Mouse (Mus musculus) olfactory bulb, adult 2 months (tissue): Measurements from ENCODE around the gene Yes1.

Experiments used
- CTCF ChIP-seq: fragments of 200-500 bp; IDR thresholded peaks from 2 replicates; pipeline ENCODE4 v1.5.1; 2012; ENCODE audit warnings: low read depth, mild to moderate bottlenecking, low read length, moderate library complexity; ENCODE audit not compliant: insufficient read depth
- POLR2A ChIP-seq: fragments of 200-500 bp; IDR thresholded peaks from 2 replicates; pipeline ENCODE4 v1.6.1; 2012; ENCODE audit warnings: mild to moderate bottlenecking, low read depth, low read length, moderate library complexity; ENCODE audit not compliant: insufficient read depth

DNA sequence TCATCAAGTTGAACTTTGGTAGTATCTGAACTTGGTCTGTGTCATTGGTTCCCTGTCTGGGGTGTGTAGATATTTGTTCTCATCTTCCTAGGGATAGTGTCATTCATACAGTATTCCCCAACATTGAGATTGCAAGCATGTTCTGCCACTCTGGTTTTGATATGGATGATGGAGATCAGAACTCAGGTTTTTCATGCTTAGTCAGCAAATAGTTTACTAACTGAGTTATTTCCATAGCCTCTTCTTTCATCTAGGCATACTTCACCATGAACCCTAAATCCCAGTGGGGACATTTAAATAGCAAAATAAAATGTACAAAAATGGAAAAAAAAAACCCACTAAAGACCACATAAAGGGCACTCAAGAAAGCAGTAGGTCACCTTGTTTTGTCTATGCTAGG lies 12.7 kb downstream of the Yes1 start:
- TF ChIP-seq POLR2A: no peak
- TF ChIP-seq CTCF: no peak
